ENCODE assay signal across 8 mouse cellular contexts in the genomic region with DNA sequence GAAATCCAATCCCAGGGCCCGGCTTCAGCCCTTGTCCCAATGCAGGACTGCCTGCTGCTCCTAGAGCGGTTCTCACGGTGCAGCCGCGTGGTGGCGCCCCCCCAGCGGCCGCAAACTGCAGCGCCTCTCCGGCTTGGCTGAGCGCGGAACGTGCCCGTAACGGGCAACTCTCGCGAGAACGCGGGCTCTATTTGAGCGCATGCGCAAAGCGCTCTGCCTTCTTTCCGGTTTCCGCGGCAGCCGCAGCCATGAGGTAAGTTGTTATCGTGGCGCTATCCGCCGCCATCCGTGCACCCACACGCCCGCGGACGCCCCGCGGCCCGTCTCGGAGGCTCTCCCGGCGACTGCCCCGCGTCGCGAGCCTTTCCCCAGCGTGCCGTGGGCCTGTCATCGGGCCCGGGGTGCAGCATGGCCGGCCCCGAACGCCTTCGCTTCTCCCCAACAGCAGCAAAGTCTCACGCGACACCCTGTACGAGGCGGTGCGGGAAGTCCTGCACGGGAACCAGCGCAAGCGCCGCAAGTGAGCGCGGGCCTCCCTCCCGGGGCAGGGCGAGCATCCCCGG. TPM values are rescaled to one million over a fixed set of nuclear protein-coding genes. Genes with fewer than 3 reads are reported as not detected.
DNase-seq lines count a peak whose midpoint lies in the region; ATAC-seq and TF ChIP-seq lines count a peak whose summit lies in the region.

A gene (plus strand): TSS at position 106 of the 563 bp plus-strand sequence.

- H3K4me3 ChIP-seq in MEL (ENCODE audit: control insufficient read depth in 1 of 2, insufficient read depth in 1 of 2, low read depth in 2 of 2, low read length in 2 of 2) = peak within 1 kb of the TSS; percentile 94 to 96
- peak within 1 kb of the TSS; percentile 98 for H3K4me3 ChIP-seq in hindbrain, embryonic 10.5 days
- peak within 1 kb of the TSS; percentile 67 for H3K4me3 ChIP-seq in lung, postnatal 0 days (ENCODE audit: low read depth, low read length)

- no peaks in the 10 kb centered on the region for H3K27me3 ChIP-seq in MEL (ENCODE audit: control insufficient read depth in 1 of 2, insufficient read depth in 2 of 2, low read length in 2 of 2)
- 0 out of 2 replicates have a peak, but pooled peaks cover 5% of the 10 kb centered on the region for H3K27me3 ChIP-seq in hindbrain, embryonic 10.5 days (ENCODE audit: insufficient read depth, poor library complexity, severe bottlenecking)
- no peaks in the 10 kb centered on the region for H3K27me3 ChIP-seq in lung, postnatal 0 days (replicated peaks; ENCODE audit: insufficient read depth, low read length)

- peak within 1 kb of the TSS; percentile 99 for H3K9ac ChIP-seq in MEL (ENCODE audit: control insufficient read depth, low read depth, low read length, poor library complexity, severe bottlenecking)
- peak within 1 kb of the TSS; percentile 95 for H3K9ac ChIP-seq in lung, postnatal 0 days (replicated peaks; ENCODE audit: low read depth)

- peak; percentile 89 for ATAC-seq in frontal cortex, adult (ENCODE audit: low TSS enrichment)
- ATAC-seq in lung, postnatal 0 days = peak; percentile 92

- H3K4me2 ChIP-seq in lung, postnatal 0 days (replicated peaks; ENCODE audit: low read depth, low read length) = peak within 1 kb of the TSS; percentile 88

- no peak for TF ChIP-seq EP300 in MEL (IDR thresholded peaks at IDR 0.05; ENCODE audit: low read depth in 1 of 2, low read length in 2 of 2)
- peak; percentile 80 for TF ChIP-seq EP300 in lung, postnatal 0 days (IDR thresholded peaks at IDR 0.05)

- H3K27ac ChIP-seq in MEL (ENCODE audit: control insufficient read depth, low read depth, low read length) = peak within 1 kb of the TSS; percentile 91
- peak within 1 kb of the TSS; percentile 98 for H3K27ac ChIP-seq in hindbrain, embryonic 10.5 days
- peak within 1 kb of the TSS; percentile 94 for H3K27ac ChIP-seq in lung, postnatal 0 days (ENCODE audit: low read length)

- WGBS in hindbrain, embryonic 10.5 days = under 1% methylated on average over 67 of the region's 67 CpGs
- WGBS in lung, postnatal 0 days = under 1% methylated on average over 60 of the region's 67 CpGs

- H3K9me3 ChIP-seq in MEL (replicated peaks; ENCODE audit: insufficient read depth, low read length) = no peaks in the 10 kb centered on the region
- peaks cover 6% of the 10 kb centered on the region; the same call in 1 of the 2 replicates for H3K9me3 ChIP-seq in hindbrain, embryonic 10.5 days
- no peaks in the 10 kb centered on the region for H3K9me3 ChIP-seq in lung, postnatal 0 days (ENCODE audit: low read length)

- TF ChIP-seq POLR2A in MEL (IDR thresholded peaks at IDR 0.05; ENCODE audit: control insufficient read depth in 1 of 2, insufficient read depth in 1 of 2, low read depth in 1 of 2, low read length in 2 of 2, poor library complexity in 1 of 2) = peak; percentile 92 to 97

- H3K36me3 ChIP-seq in MEL (ENCODE audit: control insufficient read depth in 1 of 2, insufficient read depth in 2 of 2, low read length in 2 of 2) = peaks cover 4 to 5% of the 10 kb centered on the region in 2 experiments; a peak in 3 of 4 replicates
- peaks cover 78% of the 10 kb centered on the region for H3K36me3 ChIP-seq in hindbrain, embryonic 10.5 days
- peaks cover 10% of the 10 kb centered on the region; the same call in 1 of the 2 replicates for H3K36me3 ChIP-seq in lung, postnatal 0 days (ENCODE audit: insufficient read depth, low read length)

- TF ChIP-seq RAD21 in MEL (IDR thresholded peaks at IDR 0.05; ENCODE audit: low read depth, low read length) = peak; percentile 16; the same call in 1 of the 2 replicates

- peak; percentile 95 for DNase-seq in MEL (ENCODE audit: low read depth, low spot score)
- peak; percentile 97 for DNase-seq in cerebellum, adult 8-10 months
- peak; percentile 98 for DNase-seq in hindbrain, embryonic 10.5 days (ENCODE audit: low spot score)
- peak; percentile 94 for DNase-seq in layer of hippocampus, adult 9-11 months
- DNase-seq in lung, postnatal 0 days (ENCODE audit: low spot score) = peak; percentile 98
- peak; percentile 97 for DNase-seq in ovary, postnatal 14 days (ENCODE audit: low spot score)
- peak; percentile 99 for DNase-seq in thymus, postnatal 14 days

- peak; percentile 53 to 92 (median 89); a peak in 5 of 6 replicates for TF ChIP-seq CTCF in MEL (IDR thresholded peaks at IDR 0.05 in 2 of 3, conservative IDR thresholded peaks at IDR 0.05 in 1 of 3; ENCODE audit: control insufficient read depth in 1 of 3, insufficient read depth in 1 of 3, low read depth in 2 of 3, low read length in 3 of 3, poor library complexity in 1 of 3, severe bottlenecking in 1 of 3)
- TF ChIP-seq CTCF in lung, postnatal 0 days (IDR thresholded peaks at IDR 0.05) = peak; percentile 94

- H3K4me1 ChIP-seq in MEL (ENCODE audit: control insufficient read depth in 1 of 2, insufficient read depth in 2 of 2, low read length in 2 of 2) = peaks cover 0 to 8% of the 10 kb centered on the region in 2 experiments; a peak in 1 of 4 replicates
- peaks cover 60% of the 10 kb centered on the region for H3K4me1 ChIP-seq in hindbrain, embryonic 10.5 days (replicated peaks)
- H3K4me1 ChIP-seq in lung, postnatal 0 days (ENCODE audit: insufficient read depth, low read depth, low read length) = peaks cover 15% of the 10 kb centered on the region

- peaks cover 24% of the 10 kb centered on the region for H3K79me2 ChIP-seq in MEL (ENCODE audit: control insufficient read depth, insufficient read depth, low read length, poor library complexity)

TF ChIP-seq in MEL, 35 proteins besides CTCF, POLR2A, EP300 and RAD21:
- TF ChIP-seq KAT2A (conservative IDR thresholded peaks at IDR 0.05; ENCODE audit: low read depth, low read length) = peak; percentile 71; the same call in 1 of the 2 replicates
- TF ChIP-seq MAZ (IDR thresholded peaks at IDR 0.05; ENCODE audit: low read depth, low read length) = peak; percentile 42; the same call in 1 of the 2 replicates
- peak; percentile 99 for TF ChIP-seq NELFE (IDR thresholded peaks at IDR 0.05; ENCODE audit: low read depth, low read length)
- TF ChIP-seq POLR2AphosphoS5 (IDR thresholded peaks at IDR 0.05; ENCODE audit: borderline replicate concordance, low read depth, low read length) = no peak; the same call in 1 of the 2 replicates
- no peak for TF ChIP-seq MYB (IDR thresholded peaks at IDR 0.05; ENCODE audit: low read depth, low read length)
- TF ChIP-seq ZKSCAN1 (IDR thresholded peaks at IDR 0.05; ENCODE audit: low read depth, low read length) = no peak
- peak; percentile 30; the same call in 1 of the 2 replicates for TF ChIP-seq ETS1 (IDR thresholded peaks at IDR 0.05; ENCODE audit: low read depth, low read length)
- TF ChIP-seq TBP (IDR thresholded peaks at IDR 0.05; ENCODE audit: low read depth, low read length) = peak; percentile 98
- TF ChIP-seq ELF1 (IDR thresholded peaks at IDR 0.05; ENCODE audit: low read depth, low read length) = peak; percentile 82
- peak; percentile 99 for TF ChIP-seq ZMIZ1 (IDR thresholded peaks at IDR 0.05; ENCODE audit: low read depth, low read length)
- no peak for TF ChIP-seq JUND (IDR thresholded peaks at IDR 0.05; ENCODE audit: low read depth, low read length)
- no peak for TF ChIP-seq ZC3H11A (IDR thresholded peaks at IDR 0.05; ENCODE audit: low read depth, low read length)
- peak; percentile 99 for TF ChIP-seq POLR2AphosphoS2 (IDR thresholded peaks at IDR 0.05; ENCODE audit: low read length)
- peak; percentile 99 for TF ChIP-seq MYC (IDR thresholded peaks at IDR 0.05; ENCODE audit: low read depth, low read length)
- TF ChIP-seq CHD1 (IDR thresholded peaks at IDR 0.05; ENCODE audit: low read depth, low read length) = no peak
- TF ChIP-seq BHLHE40 (IDR thresholded peaks at IDR 0.05; ENCODE audit: borderline replicate concordance, low read depth, low read length) = peak; percentile 88
- peak; percentile 99 for TF ChIP-seq CHD2 (IDR thresholded peaks at IDR 0.05; ENCODE audit: low read length)
- peak; percentile 41; the same call in 1 of the 2 replicates for TF ChIP-seq SMC3 (IDR thresholded peaks at IDR 0.05; ENCODE audit: low read depth, low read length)
- no peak for TF ChIP-seq GATA1 (IDR thresholded peaks at IDR 0.05; ENCODE audit: low read depth, low read length)
- peak; percentile 85 for TF ChIP-seq MXI1 (IDR thresholded peaks at IDR 0.05; ENCODE audit: low read depth, low read length)
- no peak; the same call in 1 of the 2 replicates for TF ChIP-seq E2F4 (IDR thresholded peaks at IDR 0.05; ENCODE audit: borderline replicate concordance, low read depth, low read length)
- peak; percentile 80 for TF ChIP-seq NRF1 (IDR thresholded peaks at IDR 0.05; ENCODE audit: insufficient read depth, low read depth, low read length, poor library complexity, severe bottlenecking)
- 0 out of 2 replicates have a peak, but pooled peaks have one; percentile 2 for TF ChIP-seq USF1 (IDR thresholded peaks at IDR 0.05; ENCODE audit: low read depth, low read length)
- TF ChIP-seq HCFC1 (IDR thresholded peaks at IDR 0.05; ENCODE audit: low read depth, low read length) = peak; percentile 89
- peak; percentile 76 for TF ChIP-seq SIN3A (IDR thresholded peaks at IDR 0.05; ENCODE audit: low read length)
- peak; percentile 95 for TF ChIP-seq MAX (IDR thresholded peaks at IDR 0.05; ENCODE audit: low read length)
- peak; percentile 82 for TF ChIP-seq TCF12 (IDR thresholded peaks at IDR 0.05; ENCODE audit: low read depth, low read length)
- TF ChIP-seq ZNF384 (IDR thresholded peaks at IDR 0.05; ENCODE audit: low read depth, low read length) = no peak
- no peak for TF ChIP-seq GABPA (IDR thresholded peaks at IDR 0.05; ENCODE audit: low read depth, low read length)
TF ChIP-seq in MEL: peak in this region for 19.

RNA-seq across cellular contexts. Expression of the gene that starts here (rescaled TPM):
- 2,803 and 2,872 TPM in 2 replicates for total RNA-seq in MEL (2012; rRNA removed)
- polyA plus RNA-seq in MEL (2012; ENCODE audit: insufficient read depth in 1 of 2, insufficient read length in 2 of 2, low read depth in 1 of 2, low replicate concordance in 2 of 2, missing spikeins in 1 of 2) = 1,000 to 10,000 TPM in 1 of 2 experiments, not detected in 1; 2,044 TPM
- 439 and 483 TPM in 2 replicates for polyA plus RNA-seq in hindbrain, embryonic 10.5 days (2016; fragmentation: Nextera tagmentation; extraction: Ambion mirVana)
- 446 and 458 TPM in 2 replicates for polyA plus RNA-seq in lung, postnatal 0 days (2015; fragmentation: Nextera tagmentation; extraction: Ambion mirVana)

Comparison
In these comparisons a context has a peak if more than half of its experiments do, and no peak if none do; other contexts are left out.
1. Peak in every context shown above with its lines: DNase-seq, ATAC-seq, H3K4me3 ChIP-seq and H3K27ac ChIP-seq.